Mouse (Mus musculus) ES-Bruce4 (cell line): ENCODE results near the gene 9130213A22Rik. TPM values are rescaled to one million over a fixed set of nuclear protein-coding genes. Genes with fewer than 3 reads are reported as not detected.

Source experiments
- H3K27ac ChIP-seq: 2 replicates; pipeline ENCODE4 v1.5.1; 2012; ENCODE audit warnings: low read length, inconsistent platforms; ENCODE audit not compliant: insufficient read depth
- H3K27me3 ChIP-seq: 2 replicates; pipeline ENCODE4 v1.6.1; 2012; ENCODE audit warnings: mild to moderate bottlenecking, low read length, inconsistent platforms; ENCODE audit not compliant: control insufficient read depth, poor library complexity, insufficient read depth, severe bottlenecking
- H3K36me3 ChIP-seq: 2 replicates; pipeline ENCODE4 v1.6.1; 2012; ENCODE audit warnings: inconsistent platforms, mild to moderate bottlenecking, low read length, moderate library complexity; ENCODE audit not compliant: control insufficient read depth, poor library complexity, insufficient read depth, severe bottlenecking
- H3K4me1 ChIP-seq: one replicate; pipeline ENCODE4 v1.8.1; 2011; ENCODE audit warnings: low read length; ENCODE audit not compliant: control insufficient read depth, insufficient read depth
- H3K4me3 ChIP-seq: 2 replicates; pipeline ENCODE4 v1.5.1; 2011; ENCODE audit warnings: low read depth, mild to moderate bottlenecking, low read length
- H3K9ac ChIP-seq: 2 replicates; pipeline ENCODE4 v1.6.1; 2012; ENCODE audit warnings: low read depth, mild to moderate bottlenecking, inconsistent platforms; ENCODE audit not compliant: poor library complexity, severe bottlenecking
- H3K9me3 ChIP-seq: replicated peaks from 2 replicates; pipeline ENCODE4 v1.6.1; 2012; ENCODE audit warnings: mild to moderate bottlenecking, low read length, inconsistent platforms; ENCODE audit not compliant: control insufficient read depth, poor library complexity, insufficient read depth, severe bottlenecking
- CTCF ChIP-seq: IDR thresholded peaks from one replicate; pipeline ENCODE4 v1.8.1; 2011; ENCODE audit warnings: low read depth, low read length
- EP300 ChIP-seq: IDR thresholded peaks from 2 replicates; pipeline ENCODE4 v1.6.1; 2011; ENCODE audit warnings: low read depth, low read length; ENCODE audit not compliant: insufficient read depth
- POLR2A ChIP-seq: IDR thresholded peaks from one replicate; pipeline ENCODE4 v1.8.1; 2011; ENCODE audit warnings: low read length; ENCODE audit not compliant: insufficient read depth
- polyA plus RNA-seq: library from polyadenylated mRNA; stranded (reverse); fragments of >200 nt; gene quantifications from 2 replicates; pipeline ENCODE4 v1.2.4, GENCODE M21; 2011; ENCODE audit warnings: low read depth; ENCODE audit not compliant: missing spikeins, insufficient read depth, insufficient read length

The 9130213A22Rik gene
- polyA plus RNA-seq, 1 experiment, result not detected

DNA sequence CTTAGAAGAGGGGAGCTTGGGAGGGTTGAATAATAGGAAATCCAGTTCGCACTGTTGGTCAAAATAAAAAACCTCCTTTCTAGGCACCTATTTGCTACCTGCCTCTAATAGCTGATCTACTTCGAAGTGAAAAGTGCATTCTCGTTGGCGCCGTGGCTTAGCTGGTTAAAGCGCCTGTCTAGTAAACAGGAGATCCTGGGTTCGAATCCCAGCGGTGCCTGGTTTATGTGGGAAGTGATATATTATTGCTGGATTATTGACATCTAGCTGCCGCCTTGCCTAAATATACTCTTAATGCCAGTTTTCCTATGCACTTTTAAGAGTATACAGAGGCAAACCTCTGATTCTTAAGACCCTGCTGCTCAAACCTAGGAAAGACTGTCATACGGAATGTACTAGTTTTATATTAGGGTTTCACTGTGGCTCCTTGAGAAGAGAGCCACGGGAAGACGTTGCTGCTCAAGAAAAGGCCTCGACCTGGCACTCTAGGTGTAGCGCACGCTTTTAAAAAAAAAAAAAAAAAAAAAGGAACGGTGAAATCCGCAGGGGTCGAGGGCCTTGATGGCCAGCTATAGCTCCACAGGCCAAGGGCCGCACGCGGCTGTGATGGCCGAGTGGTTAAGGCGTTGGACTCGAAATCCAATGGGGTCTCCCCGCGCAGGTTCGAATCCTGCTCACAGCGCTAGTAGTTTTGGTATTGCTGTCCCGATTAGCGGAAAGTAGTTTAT, 11.9 kb downstream of the 9130213A22Rik start:
- Histone ChIP-seq H3K9me3 (no peaks in the 10 kb centered on the region), H3K4me1 (peaks cover 4% of the 10 kb centered on the region), H3K9ac (peak overlapping the region; percentile 39), H3K27me3 (no peaks in the 10 kb centered on the region), H3K27ac (no peak overlapping the region), H3K4me3 (peak overlapping the region; percentile 84), H3K36me3 (no peaks in the 10 kb centered on the region; the same call in 1 of the 2 replicates)
- TF ChIP-seq CTCF, result no peak
- 0 out of 2 replicates have a peak, but pooled peaks have one; percentile 20 for TF ChIP-seq EP300

DNA sequence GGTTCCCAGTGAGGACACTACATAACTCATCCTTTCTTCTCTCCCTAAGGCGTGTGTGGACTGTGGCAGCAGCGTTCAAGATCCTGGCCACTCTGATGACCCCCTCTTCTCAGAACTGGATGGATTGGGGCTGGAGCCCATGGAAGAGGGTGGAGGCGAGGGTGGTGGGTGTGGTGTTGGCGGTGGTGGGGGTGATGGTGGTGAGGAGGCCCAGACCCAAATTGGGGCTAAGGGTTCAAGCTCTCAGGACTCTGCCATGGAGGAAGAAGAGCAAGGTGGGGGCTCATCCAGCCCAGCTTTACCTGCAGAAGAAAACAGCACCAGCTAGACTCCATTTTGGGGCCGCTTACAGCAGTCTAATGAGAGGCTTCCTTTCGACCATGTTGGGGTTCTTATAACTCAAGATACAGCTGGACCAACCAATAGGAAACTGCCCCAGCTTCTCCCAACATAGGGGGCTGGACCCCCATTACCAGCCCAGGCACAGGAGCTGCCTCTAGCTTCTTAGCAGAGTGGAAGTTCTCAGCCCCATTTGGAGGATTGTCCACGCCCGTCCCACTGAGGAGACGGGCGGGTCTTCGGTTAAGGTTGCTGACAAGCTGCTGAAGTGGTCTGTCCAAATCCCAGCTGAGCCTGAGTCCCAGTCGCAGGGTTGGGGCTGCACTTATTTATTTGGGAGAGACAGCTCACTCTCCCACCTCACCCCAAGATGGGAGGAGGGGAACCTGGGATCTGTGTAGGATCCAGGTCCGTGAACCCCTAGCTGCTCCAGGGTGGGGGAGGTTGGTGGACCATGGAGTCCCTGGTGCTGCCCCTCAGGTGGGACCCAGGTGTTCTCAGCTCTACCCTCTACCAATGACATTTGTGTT, 13.1 kb downstream of the 9130213A22Rik start:
- H3K9ac ChIP-seq, result peak overlapping the region; percentile 30
- H3K27ac ChIP-seq, result no peak overlapping the region
- H3K4me3 ChIP-seq, result no peak overlapping the region
- H3K9me3 ChIP-seq, result no peaks in the 10 kb centered on the region
- H3K27me3 ChIP-seq, result no peaks in the 10 kb centered on the region
- TF ChIP-seq CTCF (no peak), POLR2A (no peak), EP300 (no peak)
- H3K36me3 ChIP-seq, result peaks cover 2% of the 10 kb centered on the region; the same call in 1 of the 2 replicates
- H3K4me1 ChIP-seq, result peaks cover 4% of the 10 kb centered on the region

DNA sequence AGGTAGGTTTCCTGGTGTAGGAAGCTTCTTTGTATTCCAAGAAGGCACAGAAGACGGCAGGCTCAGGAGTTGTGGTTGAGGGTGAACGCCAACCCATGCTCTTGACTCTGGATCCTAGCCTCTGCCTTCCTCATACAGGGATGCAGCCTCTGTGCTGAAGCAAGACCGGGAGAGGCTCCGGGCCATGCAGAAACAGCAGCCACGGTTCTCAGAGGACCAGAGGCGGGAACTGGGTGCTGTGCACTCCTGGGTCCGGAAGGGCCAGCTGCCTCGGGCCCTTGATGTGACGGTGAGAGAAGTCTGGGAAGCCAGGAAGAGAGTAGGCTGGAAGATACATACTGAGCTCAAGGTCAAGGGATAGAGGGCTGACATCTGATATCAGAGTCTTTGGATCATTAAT, 14.2 kb downstream of the 9130213A22Rik start:
- no peak overlapping the region for H3K4me3 ChIP-seq
- TF ChIP-seq POLR2A (no peak), EP300 (no peak), CTCF (no peak)
- H3K27me3 ChIP-seq, result no peaks in the 10 kb centered on the region
- H3K4me1 ChIP-seq, result peaks cover 4% of the 10 kb centered on the region
- H3K9ac ChIP-seq, result no peak overlapping the region
- H3K9me3 ChIP-seq, result no peaks in the 10 kb centered on the region
- H3K27ac ChIP-seq, result no peak overlapping the region
- peaks cover 8% of the 10 kb centered on the region; the same call in 1 of the 2 replicates for H3K36me3 ChIP-seq

DNA sequence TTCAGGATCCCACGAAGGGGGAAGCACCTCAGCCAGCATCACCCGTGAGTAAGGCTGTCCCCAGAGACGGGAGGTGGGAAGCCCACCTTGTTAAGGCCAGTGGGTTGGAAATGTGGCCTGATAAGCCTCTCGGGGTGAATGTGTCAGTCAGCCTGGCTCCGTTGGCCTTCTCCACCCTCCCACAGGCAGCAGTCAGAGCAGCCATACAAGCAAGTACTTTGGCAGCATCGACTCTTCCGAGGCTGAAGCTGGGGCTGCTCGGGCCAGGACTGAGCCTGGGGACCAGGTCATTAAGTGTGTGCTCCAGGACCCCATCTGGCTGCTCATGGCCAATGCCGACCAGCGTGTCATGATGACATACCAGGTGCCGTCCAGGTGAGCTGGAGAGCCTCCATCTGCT, 14.7 kb downstream of the 9130213A22Rik start:
- peaks cover 4% of the 10 kb centered on the region for H3K4me1 ChIP-seq
- no peak overlapping the region for H3K4me3 ChIP-seq
- no peaks in the 10 kb centered on the region for H3K9me3 ChIP-seq
- no peak overlapping the region for H3K27ac ChIP-seq
- no peaks in the 10 kb centered on the region for H3K27me3 ChIP-seq
- peaks cover 11% of the 10 kb centered on the region for H3K36me3 ChIP-seq
- H3K9ac ChIP-seq, result no peak overlapping the region
- TF ChIP-seq POLR2A (no peak), CTCF (no peak), EP300 (no peak)

DNA sequence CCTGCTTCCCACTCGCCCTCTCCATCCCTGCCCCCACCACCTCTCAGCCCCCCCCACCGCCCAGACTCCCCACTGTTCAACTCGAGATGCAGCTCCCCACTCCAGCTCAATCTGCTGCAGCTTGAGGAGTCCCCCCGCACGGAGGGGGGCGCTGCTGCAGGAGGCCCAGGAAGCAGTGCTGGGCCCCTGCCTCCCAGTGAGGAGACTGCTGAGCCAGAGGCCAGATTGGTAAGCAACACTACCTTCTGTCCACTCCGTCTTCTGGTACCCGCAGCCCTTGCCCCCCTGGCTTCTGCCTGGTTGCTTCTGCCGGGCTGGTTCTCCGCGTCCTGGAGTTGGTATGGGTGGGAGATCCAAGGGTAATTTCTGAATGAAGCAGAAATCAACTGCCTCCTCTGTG, 15.5 kb downstream of the 9130213A22Rik start:
- H3K9ac ChIP-seq, result no peak overlapping the region
- H3K36me3 ChIP-seq, result peaks cover 16% of the 10 kb centered on the region
- H3K27ac ChIP-seq, result no peak overlapping the region
- no peak for TF ChIP-seq EP300
- TF ChIP-seq POLR2A, result no peak
- no peak for TF ChIP-seq CTCF
- no peak overlapping the region for H3K4me3 ChIP-seq
- no peaks in the 10 kb centered on the region for H3K9me3 ChIP-seq
- H3K27me3 ChIP-seq, result no peaks in the 10 kb centered on the region
- H3K4me1 ChIP-seq, result peaks cover 4% of the 10 kb centered on the region
